Mouse (Mus musculus): ENCODE data around the gene Dab1.

GRCm38 (mm10) chr4:104666831-104667551, 1047.8 kb downstream of the Dab1 start:
- TF ChIP-seq CTCF (IDR thresholded peaks at IDR 0.05; ENCODE audit: extremely low read depth, insufficient read depth, insufficient read length, insufficient replicate concordance), result no peak
- TF ChIP-seq POLR2A (IDR thresholded peaks at IDR 0.05; ENCODE audit: low read depth, low read length), result no peak

Data from spleen, adult 2 months (tissue).